Mouse (Mus musculus) myocyte (in vitro differentiated cells): ENCODE data around the gene Rasal3.

Experiments
- CEBPB ChIP-seq: IDR thresholded peaks from 2 replicates; pipeline ENCODE4 v1.6.1; 2011; ENCODE audit warnings: mild to moderate bottlenecking, moderate library complexity; ENCODE audit not compliant: poor library complexity, insufficient read depth, severe bottlenecking
- E2F4 ChIP-seq: IDR thresholded peaks from one replicate; pipeline ENCODE4 v1.6.1; 2011; ENCODE audit warnings: mild to moderate bottlenecking, control low read depth, moderate library complexity; ENCODE audit not compliant: insufficient read depth
- MAX ChIP-seq: IDR thresholded peaks from one replicate; pipeline ENCODE4 v1.6.1; 2011; ENCODE audit warnings: low read depth, mild to moderate bottlenecking, control low read depth
- MYOD1 ChIP-seq, 3 experiments: IDR thresholded peaks; one replicate each; pipeline ENCODE4 v1.6.1; 2011; ENCODE audit warnings: control low read depth in 2 of 3, low read depth in 2 of 3, mild to moderate bottlenecking in 2 of 3, moderate library complexity in 1 of 3; ENCODE audit not compliant: insufficient read length in 2 of 3, control insufficient read depth in 1 of 3
- MYOG ChIP-seq, 3 experiments: IDR thresholded peaks; one replicate each; pipeline ENCODE4 v1.6.1; 2011; ENCODE audit warnings: control low read depth in 2 of 3, low read depth in 2 of 3, mild to moderate bottlenecking in 2 of 3; ENCODE audit not compliant: insufficient read length in 2 of 3, control insufficient read depth in 1 of 3, insufficient read depth in 1 of 3
- POLR2A ChIP-seq: IDR thresholded peaks from one replicate; pipeline ENCODE4 v1.6.1; 2011; ENCODE audit warnings: low read depth, mild to moderate bottlenecking, control low read depth, moderate library complexity; ENCODE audit not compliant: insufficient read length
- POLR2AphosphoS2 ChIP-seq: IDR thresholded peaks from one replicate; pipeline ENCODE4 v1.6.1; 2011; ENCODE audit warnings: low read depth, control low read depth; ENCODE audit not compliant: insufficient read length
- SRF ChIP-seq: IDR thresholded peaks from one replicate; pipeline ENCODE4 v1.6.1; 2011; ENCODE audit warnings: low read depth; ENCODE audit not compliant: control insufficient read depth, insufficient read length
- TCF12 ChIP-seq: IDR thresholded peaks from one replicate; pipeline ENCODE4 v1.6.1; 2011; ENCODE audit warnings: mild to moderate bottlenecking, control low read depth; ENCODE audit not compliant: poor library complexity, insufficient read depth, severe bottlenecking

DNA sequence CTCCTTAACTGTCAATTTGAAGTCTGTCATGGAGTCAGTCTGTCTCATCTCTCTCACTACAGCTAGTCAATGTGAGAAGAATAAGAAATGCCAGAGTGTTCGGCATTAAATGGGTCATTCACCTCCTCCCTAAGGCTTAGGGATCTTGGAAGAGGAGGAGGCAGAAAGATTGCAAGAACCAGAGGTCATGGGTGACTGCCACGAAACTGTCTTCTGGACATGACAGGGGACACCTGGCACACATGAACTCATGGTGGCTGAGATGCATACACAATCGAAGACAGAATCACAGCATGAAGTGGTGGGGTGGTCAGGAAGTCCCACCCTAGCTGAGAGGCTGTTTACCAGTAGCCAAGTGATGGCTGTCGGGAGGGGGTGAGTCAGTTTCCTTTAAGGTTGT, 30.9 kb upstream of the Rasal3 start:
- TF ChIP-seq MYOD1 (IDR thresholded peaks at IDR 0.05; ENCODE audit: control insufficient read depth in 1 of 3, insufficient read length in 2 of 3, low read depth in 2 of 3) = no peak
- TF ChIP-seq TCF12 = no peak
- TF ChIP-seq POLR2A = no peak
- TF ChIP-seq MAX = no peak
- no peak for TF ChIP-seq CEBPB
- TF ChIP-seq MYOG (IDR thresholded peaks at IDR 0.05; ENCODE audit: control insufficient read depth in 1 of 3, insufficient read depth in 1 of 3, insufficient read length in 2 of 3, low read depth in 2 of 3) = no peak
- TF ChIP-seq E2F4 = no peak
- no peak for TF ChIP-seq POLR2AphosphoS2
- no peak for TF ChIP-seq SRF
